1 mouse cellular context compared by ENCODE assay signal in genomic region chr14:14347151-14347835, GRCm38 (mm10).
TF ChIP-seq lines count a peak whose summit lies in the region.

No protein-coding gene starts in this region.

TF ChIP-seq in CH12.LX, 34 proteins besides CTCF, POLR2A, EP300 and RAD21:
- TF ChIP-seq USF1 (IDR thresholded peaks at IDR 0.05; ENCODE audit: low read depth, low read length) (no peak), IRF4 (IDR thresholded peaks at IDR 0.05; ENCODE audit: low read depth, low read length) (no peak), PAX5 (IDR thresholded peaks at IDR 0.05; ENCODE audit: low read length) (no peak)
